Mouse (Mus musculus) thymus, adult 2 months (tissue): Measurements from ENCODE around the gene Sept3.

Source experiments
- CTCF ChIP-seq: fragments of 200-500 bp; IDR thresholded peaks from 2 replicates; pipeline ENCODE4 v1.5.1; 2012; ENCODE audit warnings: mild to moderate bottlenecking, control low read depth, low read length, moderate library complexity, borderline replicate concordance; ENCODE audit not compliant: control insufficient read depth, poor library complexity, insufficient read depth; ENCODE audit errors: extremely low read depth
- POLR2A ChIP-seq: fragments of 200-500 bp; IDR thresholded peaks from 2 replicates; pipeline ENCODE4 v1.6.1; 2012; ENCODE audit warnings: mild to moderate bottlenecking, low read length, control low read depth, moderate library complexity; ENCODE audit not compliant: control insufficient read depth, poor library complexity, insufficient read depth; ENCODE audit errors: extremely low read depth

DNA sequence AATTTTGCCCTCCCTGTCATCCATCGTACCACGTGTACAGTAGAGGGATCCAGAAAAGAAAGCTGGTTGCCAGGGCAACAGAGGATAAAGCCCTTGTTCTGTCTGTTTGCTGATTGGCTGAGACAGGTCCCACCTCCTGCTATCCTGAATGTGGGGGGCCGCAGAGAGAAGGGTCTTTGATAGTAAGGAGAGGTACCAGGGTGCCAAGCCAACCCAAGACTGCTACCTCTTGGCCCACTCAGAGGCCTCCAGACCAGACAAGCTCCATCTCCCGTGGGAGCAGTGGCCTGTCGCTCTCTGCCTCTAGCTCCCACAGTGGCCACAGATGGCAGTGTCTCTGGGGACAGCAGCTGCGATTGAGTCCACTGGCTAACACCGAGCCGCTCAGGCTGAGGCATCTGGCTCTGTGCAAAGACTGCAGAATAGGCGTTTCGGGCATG lies 18.7 kb upstream of the Sept3 start:
- no peak for TF ChIP-seq POLR2A
- no peak for TF ChIP-seq CTCF
